Mouse (Mus musculus) cerebellum, adult 2 months (tissue): ENCODE data around the gene Smpdl3a.

Experiments used
- CTCF ChIP-seq: fragments of 200-500 bp; IDR thresholded peaks from 2 replicates; pipeline ENCODE4 v1.5.1; 2011; ENCODE audit warnings: low read depth, mild to moderate bottlenecking, control low read depth, low read length, moderate library complexity, borderline replicate concordance; ENCODE audit not compliant: insufficient read depth
- POLR2A ChIP-seq: fragments of 200-500 bp; IDR thresholded peaks from 2 replicates; pipeline ENCODE4 v1.6.1; 2011; ENCODE audit warnings: low read length, control low read depth, borderline replicate concordance; ENCODE audit not compliant: insufficient read depth

GRCm38 (mm10) chr10:57799486-57799885, 5.4 kb downstream of the Smpdl3a start:
- TF ChIP-seq CTCF (no peak), POLR2A (no peak)
